In the genomic region with DNA sequence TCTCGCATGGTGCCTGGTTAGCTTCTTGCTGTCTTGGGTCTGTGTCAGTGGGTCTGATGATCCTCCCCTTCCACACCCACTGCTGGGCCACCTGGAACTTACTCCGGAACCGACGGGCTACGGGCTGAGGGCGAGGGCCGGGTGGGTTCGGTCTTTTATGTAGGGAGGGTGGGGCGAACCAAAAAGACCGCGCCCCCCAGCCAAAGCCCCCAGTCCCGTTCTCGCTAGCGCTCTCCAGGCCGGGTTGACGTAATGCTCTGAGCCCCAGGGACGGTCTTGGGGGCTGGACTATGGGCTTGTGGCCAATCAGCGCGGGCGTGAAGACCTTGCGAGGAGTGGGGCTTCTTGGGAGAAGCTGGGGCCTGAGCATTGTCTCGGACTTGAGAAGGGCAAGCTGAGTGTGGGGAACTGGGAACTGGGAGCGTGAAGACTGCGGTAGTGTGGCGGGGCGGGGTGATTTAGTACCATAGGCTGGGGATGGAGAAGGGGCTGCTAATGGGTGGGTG, we compare ENCODE assay signal across 8 mouse cellular contexts. TPM values are rescaled to one million over a fixed set of nuclear protein-coding genes. Genes with fewer than 3 reads are reported as not detected.
DNase-seq lines count a peak whose midpoint lies in the region; ATAC-seq and TF ChIP-seq lines count a peak whose summit lies in the region.

A gene (minus strand): TSS at position 241 of the 506 bp plus-strand sequence.

- peak; percentile 27 for ATAC-seq in frontal cortex, adult (ENCODE audit: low TSS enrichment)
- peak; percentile 95 for ATAC-seq in hindbrain, embryonic 15.5 days (ENCODE audit: low FRiP score, low read depth)
- peak; percentile 42 for ATAC-seq in megakaryocyte progenitor cell, adult 5-6 weeks (replicated peaks; ENCODE audit: poor library complexity)

- intact Hi-C loops in left cerebral cortex, postnatal 10 days (cut with DNase I) = loop anchor here (1.0 kb wide), 1 partner anchor 53 kb away; no protein-coding TSS in a partner anchor

- WGBS in bone marrow, adult 2 months = under 1% methylated on average over 26 of the region's 26 CpGs
- under 1% methylated on average over 26 of the region's 26 CpGs for whole genome bisulfite sequencing in hindbrain, embryonic 15.5 days
- WGBS in small intestine, adult 2 months = under 1% methylated on average over 26 of the region's 26 CpGs

- H3K4me3 ChIP-seq in bone marrow, adult 2 months (replicated peaks; ENCODE audit: control insufficient read depth, low read depth, low read length) = peak within 1 kb of the TSS; percentile 71
- peak within 1 kb of the TSS; percentile 89 for H3K4me3 ChIP-seq in hindbrain, embryonic 15.5 days
- peak within 1 kb of the TSS; percentile 68 for H3K4me3 ChIP-seq in small intestine, adult 2 months (ENCODE audit: low read depth, low read length)

- H3K9me3 ChIP-seq in hindbrain, embryonic 15.5 days = no peaks in the 10 kb centered on the region

- H3K9ac ChIP-seq in hindbrain, embryonic 15.5 days = peak within 1 kb of the TSS; percentile 99

- no peak for TF ChIP-seq CTCF in bone marrow, adult 2 months (IDR thresholded peaks at IDR 0.05; ENCODE audit: control insufficient read depth, insufficient read depth, low read length)
- no peak for TF ChIP-seq CTCF in small intestine, adult 2 months (IDR thresholded peaks at IDR 0.05; ENCODE audit: extremely low read depth, insufficient read length, insufficient replicate concordance, low read depth, low read length)

- no peaks in the 10 kb centered on the region; the same call in 1 of the 2 replicates for H3K4me1 ChIP-seq in bone marrow, adult 2 months (ENCODE audit: control insufficient read depth, insufficient read depth, low read length)
- H3K4me1 ChIP-seq in hindbrain, embryonic 15.5 days (replicated peaks) = peaks cover 32% of the 10 kb centered on the region
- H3K4me1 ChIP-seq in small intestine, adult 2 months (ENCODE audit: control insufficient read depth, insufficient read depth, insufficient read length, low read length) = peaks cover 21% of the 10 kb centered on the region

- H3K4me2 ChIP-seq in hindbrain, embryonic 15.5 days = peak within 1 kb of the TSS; percentile 85

- no peaks in the 10 kb centered on the region for H3K27me3 ChIP-seq in hindbrain, embryonic 15.5 days
- H3K27me3 ChIP-seq in small intestine, adult 2 months (ENCODE audit: control insufficient read depth, insufficient read depth, low read length) = 0 out of 2 replicates have a peak, but pooled peaks cover 3% of the 10 kb centered on the region

- peak; percentile 97 to 99 for DNase-seq in cerebellum, postnatal 10 days
- DNase-seq in cerebellum, adult 9-10 months = no peak
- DNase-seq in left cerebral cortex, postnatal 10 days (ENCODE audit: extremely low spot score in 1 of 2, low spot score in 2 of 2) = peak; percentile 93

- 0 out of 2 replicates have a peak, but pooled peaks cover 3% of the 10 kb centered on the region for H3K36me3 ChIP-seq in hindbrain, embryonic 15.5 days
- H3K36me3 ChIP-seq in small intestine, adult 2 months (ENCODE audit: control insufficient read depth, insufficient read depth, low read length) = no peaks in the 10 kb centered on the region

- peak within 1 kb of the TSS; percentile 2; the same call in 1 of the 2 replicates for H3K27ac ChIP-seq in bone marrow, adult 2 months (ENCODE audit: control insufficient read depth, insufficient read depth, low read depth, low read length, poor library complexity)
- H3K27ac ChIP-seq in hindbrain, embryonic 15.5 days (replicated peaks) = peak within 1 kb of the TSS; percentile 99
- peak within 1 kb of the TSS; percentile 1; the same call in 1 of the 2 replicates for H3K27ac ChIP-seq in small intestine, adult 2 months (ENCODE audit: insufficient read depth, low read depth, low read length)

- TF ChIP-seq POLR2A in bone marrow, adult 2 months (IDR thresholded peaks at IDR 0.05; ENCODE audit: borderline replicate concordance, control insufficient read depth, low read depth, low read length) = no peak; the same call in 1 of the 2 replicates
- no peak for TF ChIP-seq POLR2A in small intestine, adult 2 months (IDR thresholded peaks at IDR 0.05; ENCODE audit: low read depth, low read length)

RNA-seq across cellular contexts. Expression of the gene that starts here (rescaled TPM):
- polyA plus RNA-seq in bone marrow, adult 2 months (2011; ENCODE audit: insufficient read depth, insufficient read length, low replicate concordance, missing spikeins) = 4.1 and 37.3 TPM in 2 replicates
- polyA plus RNA-seq in hindbrain, embryonic 15.5 days (2015; fragmentation: Nextera tagmentation; extraction: Ambion mirVana) = 939 and 1,019 TPM in 2 replicates
- total RNA-seq in left cerebral cortex, postnatal 10 days (2021) = 1,000 to 10,000 TPM; 1,287 to 1,419 TPM
- total RNA-seq in megakaryocyte progenitor cell, adult 5-6 weeks (2015) = not detected in 2 replicates
- not detected in 2 replicates for total RNA-seq in megakaryocyte progenitor cell, adult 5-6 weeks (2017)
- polyA plus RNA-seq in small intestine, adult 2 months (2012; rRNA removed) = 9.3 and 12.6 TPM in 2 replicates

Comparison
In these comparisons a context has a peak if more than half of its experiments do, and no peak if none do; other contexts are left out.
1. RNA of the gene that starts here (total RNA-seq): 1,287 to 1,419 TPM in left cerebral cortex, postnatal 10 days; not detected in megakaryocyte progenitor cell, adult 5-6 weeks; every median in the first group is over 1,000 times any median in the second.
2. RNA of the gene that starts here (polyA plus RNA-seq): 939 to 1,019 TPM in hindbrain, embryonic 15.5 days; 4.1 to 37.3 TPM in bone marrow, adult 2 months and 9.3 to 12.6 TPM in small intestine, adult 2 months; every median in the first group is over 10 times any median in the second.
3. Peak in ATAC-seq in megakaryocyte progenitor cell, adult 5-6 weeks; RNA of the gene not detected or under 1 TPM.
4. H3K27ac ChIP-seq: peak in every context shown above with its lines; median percentile 99 in hindbrain, embryonic 15.5 days; 2 in bone marrow, adult 2 months; 1 in small intestine, adult 2 months.
5. ATAC-seq: peak in every context shown above with its lines; median percentile 95 in hindbrain, embryonic 15.5 days; 42 in megakaryocyte progenitor cell, adult 5-6 weeks; 27 in frontal cortex, adult.
6. Peak in every context shown above with its lines, with median percentiles within 50 percentile points of each other: H3K4me3 ChIP-seq.